In genomic region chr7:82648353-82649080, GRCm38 (mm10) we compare ENCODE assay signal across 8 mouse cellular contexts. TPM values are rescaled to one million over a fixed set of nuclear protein-coding genes. Genes with fewer than 3 reads are reported as not detected.
DNase-seq lines count a peak whose midpoint lies in the region; ATAC-seq lines count a peak whose summit lies in the region.

TSS of gene Saxo2 (minus strand) at chr7:82648528.
TSS of gene Efl1 (plus strand) at chr7:82648614.

- H3K9ac ChIP-seq in heart, embryonic 14.5 days (ENCODE audit: low read length): peak within 1 kb of the TSS; percentile 78
- peak within 1 kb of the TSS; percentile 79 for H3K9ac ChIP-seq in liver, embryonic 13.5 days
- peak within 1 kb of the TSS; percentile 76 for H3K9ac ChIP-seq in stomach, embryonic 16.5 days (ENCODE audit: low read length)

- ATAC-seq in heart, embryonic 14.5 days (ENCODE audit: insufficient number of reproducible peaks, insufficient read depth, low FRiP score, low read depth): peak; percentile 92
- peak; percentile 97 for ATAC-seq in liver, embryonic 13.5 days (ENCODE audit: low read depth)
- ATAC-seq in stomach, embryonic 16.5 days (ENCODE audit: insufficient read depth, low FRiP score): peak; percentile 95

- H3K4me3 ChIP-seq in brown adipose tissue, adult 24 weeks (ENCODE audit: insufficient read depth, low read depth, low read length): peak within 1 kb of the TSS; percentile 81
- peak within 1 kb of the TSS; percentile 72 to 79 for H3K4me3 ChIP-seq in heart, embryonic 14.5 days (ENCODE audit: control insufficient read depth in 1 of 2, insufficient read depth in 1 of 2, low read depth in 1 of 2, low read length in 2 of 2)
- H3K4me3 ChIP-seq in liver, embryonic 13.5 days (replicated peaks): peak within 1 kb of the TSS; percentile 77
- peak within 1 kb of the TSS; percentile 79 for H3K4me3 ChIP-seq in stomach, embryonic 16.5 days (replicated peaks; ENCODE audit: low read length)

- H3K9me3 ChIP-seq in heart, embryonic 14.5 days (ENCODE audit: control insufficient read depth, low read length): no peaks in the 10 kb centered on the region
- H3K9me3 ChIP-seq in liver, embryonic 13.5 days (replicated peaks): no peaks in the 10 kb centered on the region
- H3K9me3 ChIP-seq in stomach, embryonic 16.5 days (replicated peaks; ENCODE audit: control insufficient read depth, low read length): no peaks in the 10 kb centered on the region

- WGBS in heart, embryonic 14.5 days: under 1% methylated on average over 46 of the region's 46 CpGs
- WGBS in liver, embryonic 13.5 days (ENCODE audit: insufficient replicate concordance): under 1% methylated on average over 46 of the region's 46 CpGs
- WGBS in stomach, embryonic 16.5 days: 0% methylated on average over 46 of the region's 46 CpGs

- H3K27me3 ChIP-seq in heart, embryonic 14.5 days (ENCODE audit: control insufficient read depth, insufficient read depth, low read length): no peaks in the 10 kb centered on the region
- H3K27me3 ChIP-seq in liver, embryonic 13.5 days: no peaks in the 10 kb centered on the region
- no peaks in the 10 kb centered on the region for H3K27me3 ChIP-seq in stomach, embryonic 16.5 days (ENCODE audit: control insufficient read depth, insufficient read depth, low read length)

- peak within 1 kb of the TSS; percentile 72 for H3K4me2 ChIP-seq in heart, embryonic 14.5 days (ENCODE audit: low read length)
- peak within 1 kb of the TSS; percentile 80 for H3K4me2 ChIP-seq in liver, embryonic 13.5 days
- peak within 1 kb of the TSS; percentile 76 for H3K4me2 ChIP-seq in stomach, embryonic 16.5 days (ENCODE audit: low read depth, low read length)

- DNase-seq in CD4-positive, CD25-positive, alpha-beta regulatory T cell, adult 2 months (ENCODE audit: low read depth, low spot score): peak; percentile 98
- DNase-seq in fibroblast of lung, adult 2 months (ENCODE audit: low read depth): peak; percentile 73
- DNase-seq in kidney, postnatal 14 days: peak; percentile 97
- DNase-seq in liver, embryonic 13.5 days: peak; percentile 90
- DNase-seq in neural tube, embryonic 10.5 days (ENCODE audit: extremely low spot score, low spot score): peak; percentile 96

- peak within 1 kb of the TSS; percentile 59 for H3K27ac ChIP-seq in brown adipose tissue, adult 24 weeks (replicated peaks; ENCODE audit: low read depth, low read length)
- H3K27ac ChIP-seq in heart, embryonic 14.5 days (replicated peaks in 1 of 2; ENCODE audit: control insufficient read depth in 1 of 2, insufficient read depth in 1 of 2, low read depth in 2 of 2, low read length in 2 of 2): no peak within 1 kb of the TSS
- peak within 1 kb of the TSS; percentile 29; the same call in 1 of the 2 replicates for H3K27ac ChIP-seq in liver, embryonic 13.5 days
- peak within 1 kb of the TSS; percentile 62 for H3K27ac ChIP-seq in stomach, embryonic 16.5 days (ENCODE audit: low read length)

- H3K4me1 ChIP-seq in brown adipose tissue, adult 24 weeks (ENCODE audit: control insufficient read depth, insufficient read depth, insufficient read length, low read length): peaks cover 3% of the 10 kb centered on the region; the same call in 1 of the 2 replicates
- H3K4me1 ChIP-seq in heart, embryonic 14.5 days (ENCODE audit: control insufficient read depth in 2 of 2, insufficient read depth in 2 of 2, low read length in 2 of 2): peaks cover 2 to 10% of the 10 kb centered on the region in 2 experiments; a peak in 3 of 4 replicates
- peaks cover 18% of the 10 kb centered on the region for H3K4me1 ChIP-seq in liver, embryonic 13.5 days (replicated peaks)
- H3K4me1 ChIP-seq in stomach, embryonic 16.5 days (ENCODE audit: control insufficient read depth, insufficient read depth, low read length): peaks cover 15% of the 10 kb centered on the region

- H3K36me3 ChIP-seq in heart, embryonic 14.5 days (ENCODE audit: control insufficient read depth, insufficient read depth, low read length): peaks cover 12% of the 10 kb centered on the region
- H3K36me3 ChIP-seq in liver, embryonic 13.5 days: peaks cover 6% of the 10 kb centered on the region
- 0 out of 2 replicates have a peak, but pooled peaks cover 2% of the 10 kb centered on the region for H3K36me3 ChIP-seq in stomach, embryonic 16.5 days (ENCODE audit: control insufficient read depth, insufficient read depth, low read length)

RNA-seq across cellular contexts. Expression of gene Saxo2, which starts in this region (rescaled TPM):
- polyA plus RNA-seq in brown adipose tissue, adult 24 weeks (2012; ENCODE audit: insufficient read depth, insufficient read length, missing spikeins): 0.55 and 5.2 TPM in 2 replicates
- polyA plus RNA-seq in heart, embryonic 14.5 days (2014; fragmentation: Nextera tagmentation; extraction: Ambion mirVana): 6.8 and 13.9 TPM in 2 replicates
- 0.79 and 1.8 TPM in 2 replicates for polyA plus RNA-seq in liver, embryonic 13.5 days (2015; fragmentation: Nextera tagmentation; extraction: Ambion mirVana)
- polyA plus RNA-seq in stomach, embryonic 16.5 days (2015; fragmentation: Nextera tagmentation; extraction: Ambion mirVana): 3.0 and 4.1 TPM in 2 replicates

RNA-seq across cellular contexts. Expression of gene Efl1, which starts in this region (rescaled TPM):
- 6.1 and 6.7 TPM in 2 replicates for polyA plus RNA-seq in brown adipose tissue, adult 24 weeks (2012; ENCODE audit: insufficient read depth, insufficient read length, missing spikeins)
- 19.8 and 21.0 TPM in 2 replicates for polyA plus RNA-seq in heart, embryonic 14.5 days (2014; fragmentation: Nextera tagmentation; extraction: Ambion mirVana)
- 10.8 and 11.9 TPM in 2 replicates for polyA plus RNA-seq in liver, embryonic 13.5 days (2015; fragmentation: Nextera tagmentation; extraction: Ambion mirVana)
- polyA plus RNA-seq in stomach, embryonic 16.5 days (2015; fragmentation: Nextera tagmentation; extraction: Ambion mirVana): 22.8 and 24.5 TPM in 2 replicates

Comparison
In these comparisons a context has a peak if more than half of its experiments do, and no peak if none do; other contexts are left out.
1. H3K27ac ChIP-seq: peak in brown adipose tissue, adult 24 weeks (single experiment), liver, embryonic 13.5 days (single experiment) and stomach, embryonic 16.5 days (single experiment); none in heart, embryonic 14.5 days (0 of 2).
2. Peak in every context shown above with its lines, with median percentiles within 50 percentile points of each other: DNase-seq, H3K4me3 ChIP-seq, ATAC-seq, H3K4me2 ChIP-seq and H3K9ac ChIP-seq.